Mouse (Mus musculus): ENCODE results near the gene Marcksl1. TPM values are rescaled to one million over a fixed set of nuclear protein-coding genes. Genes with fewer than 3 reads are reported as not detected.
A peak's percentile ranks its signal among the peaks of the same experiment; 100 is the strongest.
"Not testable (repeated sequence)": the region's sequence is repeated elsewhere in the genome, so short reads cannot be mapped to it uniquely, and the experiment has no call there.

Gene Marcksl1
- polyA plus RNA-seq, 1 experiment from 2014 or later = 1,849 TPM

DNA sequence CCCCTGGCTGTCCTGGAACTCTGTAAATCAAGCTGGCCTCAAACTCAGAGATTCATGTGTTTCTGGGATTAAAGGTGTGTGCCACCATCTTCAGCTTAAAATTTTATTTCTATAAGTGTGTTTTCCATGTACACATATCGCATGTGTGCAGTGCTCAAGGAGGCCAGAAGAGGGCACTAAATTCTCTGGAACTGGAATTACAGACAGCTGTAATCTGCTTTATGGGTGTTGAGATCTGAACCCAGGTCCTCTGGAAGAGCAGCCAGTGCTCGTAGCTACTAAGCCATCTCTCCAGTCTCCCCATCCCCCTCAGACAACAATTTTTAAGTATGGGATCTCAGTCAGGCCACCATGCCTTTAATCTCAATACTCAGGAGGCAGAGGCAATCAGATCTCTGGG, 35.9 kb downstream of the Marcksl1 start:
- no peaks in the 10 kb centered on the region for H3K9me3 ChIP-seq
- no peaks in the 10 kb centered on the region for H3K36me3 ChIP-seq
- no peak overlapping the region for H3K4me2 ChIP-seq
- no peak overlapping the region for H3K9ac ChIP-seq
- H3K4me3 ChIP-seq = no peak overlapping the region
- H3K4me1 ChIP-seq (replicated peaks) = no peaks in the 10 kb centered on the region
- no peak overlapping the region for H3K27ac ChIP-seq (replicated peaks)
- no peaks in the 10 kb centered on the region for H3K27me3 ChIP-seq
- ATAC-seq (ENCODE audit: low FRiP score, low read depth) = no peak
- WGBS = 96% methylated on average over 2 of the region's 2 CpGs

- no peak overlapping the region for H3K27ac ChIP-seq (replicated peaks)
- no peaks in the 10 kb centered on the region for H3K9me3 ChIP-seq
- no peaks in the 10 kb centered on the region for H3K27me3 ChIP-seq
- no peaks in the 10 kb centered on the region for H3K36me3 ChIP-seq
- ATAC-seq (ENCODE audit: low FRiP score, low read depth) = no peak
- no peak overlapping the region for H3K9ac ChIP-seq
- H3K4me1 ChIP-seq (replicated peaks) = peaks cover 8% of the 10 kb centered on the region
- no peak overlapping the region for H3K4me3 ChIP-seq
- no peak overlapping the region for H3K4me2 ChIP-seq
- 63% methylated on average over 1 of the region's 1 CpGs for WGBS
Measured at GRCm38 (mm10) chr4:129550295-129550694, 36.9 kb downstream of the Marcksl1 start.

DNA sequence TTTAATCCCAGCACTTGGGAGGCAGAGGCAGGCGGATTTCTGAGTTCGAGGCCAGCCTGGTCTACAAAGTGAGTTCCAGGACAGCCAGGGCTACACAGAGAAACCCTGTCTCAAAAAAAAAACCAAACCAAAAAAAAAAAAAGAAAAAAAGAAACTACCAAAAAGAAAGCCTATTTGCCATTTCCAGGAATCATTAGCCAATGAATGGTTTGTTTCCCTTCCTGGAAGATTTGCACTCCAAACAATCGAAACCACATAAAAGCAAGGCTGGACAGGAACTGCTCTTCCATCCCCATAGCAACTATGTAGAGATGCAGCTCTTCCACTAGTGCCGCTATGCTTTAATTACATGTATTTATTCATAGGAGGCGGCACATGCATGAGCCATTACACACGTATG, 41.1 kb downstream of the Marcksl1 start:
- H3K9me3 ChIP-seq; H3K27me3 ChIP-seq; ATAC-seq (ENCODE audit: low FRiP score, low read depth); H3K27ac ChIP-seq (replicated peaks); H3K36me3 ChIP-seq; H3K9ac ChIP-seq; H3K4me3 ChIP-seq: not testable (repeated sequence)
- Histone ChIP-seq H3K4me1 (replicated peaks) (peaks cover 22% of the 10 kb centered on the region), H3K4me2 (peak overlapping the region; percentile 83)
- 57% methylated on average over 6 of the region's 6 CpGs for WGBS

GRCm38 (mm10) chr4:129555421-129555861, 42.1 kb downstream of the Marcksl1 start:
- H3K27ac ChIP-seq (replicated peaks) = peak overlapping the region; percentile 86
- H3K4me2 ChIP-seq = peak overlapping the region; percentile 83
- no peaks in the 10 kb centered on the region for H3K36me3 ChIP-seq
- peak overlapping the region; percentile 54 for H3K9ac ChIP-seq
- H3K4me1 ChIP-seq (replicated peaks) = peaks cover 22% of the 10 kb centered on the region
- no peaks in the 10 kb centered on the region for H3K9me3 ChIP-seq
- H3K27me3 ChIP-seq = no peaks in the 10 kb centered on the region
- peak overlapping the region; percentile 44 for H3K4me3 ChIP-seq
- ATAC-seq (ENCODE audit: low FRiP score, low read depth) = peak; percentile 39; the same call in 1 of the 2 replicates
- WGBS = 3% methylated on average over 16 of the region's 16 CpGs

- Histone ChIP-seq H3K4me1 (replicated peaks) (peaks cover 22% of the 10 kb centered on the region), H3K4me2 (peak overlapping the region; percentile 83), H3K9ac (peak overlapping the region; percentile 54), H3K36me3 (no peaks in the 10 kb centered on the region), H3K27ac (replicated peaks) (peak overlapping the region; percentile 86), H3K27me3 (no peaks in the 10 kb centered on the region), H3K9me3 (no peaks in the 10 kb centered on the region), H3K4me3 (peak overlapping the region; percentile 44)
- peak; percentile 76 for ATAC-seq (ENCODE audit: low FRiP score, low read depth)
- under 1% methylated on average over 24 of the region's 24 CpGs for WGBS
Measured at GRCm38 (mm10) chr4:129555862-129556531, 42.6 kb downstream of the Marcksl1 start.

- Histone ChIP-seq H3K27ac (replicated peaks) (peak overlapping the region; percentile 86), H3K9me3 (no peaks in the 10 kb centered on the region), H3K9ac (peak overlapping the region; percentile 54), H3K36me3 (no peaks in the 10 kb centered on the region), H3K4me2 (peak overlapping the region; percentile 83), H3K4me1 (replicated peaks) (peaks cover 22% of the 10 kb centered on the region), H3K27me3 (no peaks in the 10 kb centered on the region), H3K4me3 (peak overlapping the region; percentile 44)
- ATAC-seq (ENCODE audit: low FRiP score, low read depth) = peak; percentile 79
- WGBS = 9% methylated on average over 32 of the region's 33 CpGs
Measured at GRCm38 (mm10) chr4:129556532-129557223, 43.3 kb downstream of the Marcksl1 start.

GRCm38 (mm10) chr4:129557256-129557808, 44.0 kb downstream of the Marcksl1 start:
- 81% methylated on average over 9 of the region's 9 CpGs for WGBS
- H3K4me2 ChIP-seq = peak overlapping the region; percentile 83
- no peak overlapping the region for H3K9ac ChIP-seq
- no peaks in the 10 kb centered on the region for H3K36me3 ChIP-seq
- peak; percentile 24; the same call in 1 of the 2 replicates for ATAC-seq (ENCODE audit: low FRiP score, low read depth)
- H3K27me3 ChIP-seq = no peaks in the 10 kb centered on the region
- H3K4me3 ChIP-seq = peak overlapping the region; percentile 44; the same call in 1 of the 2 replicates
- H3K4me1 ChIP-seq (replicated peaks) = peaks cover 22% of the 10 kb centered on the region
- H3K9me3 ChIP-seq = no peaks in the 10 kb centered on the region
- 0 out of 2 replicates have a peak overlapping the region, but pooled peaks have one; percentile 86 for H3K27ac ChIP-seq (replicated peaks)

GRCm38 (mm10) chr4:129558321-129558955, 45.1 kb downstream of the Marcksl1 start:
- no peak overlapping the region for H3K4me3 ChIP-seq
- H3K4me1 ChIP-seq (replicated peaks) = peaks cover 22% of the 10 kb centered on the region
- ATAC-seq (ENCODE audit: low FRiP score, low read depth) = no peak
- no peaks in the 10 kb centered on the region for H3K27me3 ChIP-seq
- no peak overlapping the region for H3K27ac ChIP-seq (replicated peaks)
- no peak overlapping the region for H3K4me2 ChIP-seq
- H3K9ac ChIP-seq = no peak overlapping the region
- 86% methylated on average over 12 of the region's 12 CpGs for WGBS
- no peaks in the 10 kb centered on the region for H3K36me3 ChIP-seq
- no peaks in the 10 kb centered on the region for H3K9me3 ChIP-seq

DNA sequence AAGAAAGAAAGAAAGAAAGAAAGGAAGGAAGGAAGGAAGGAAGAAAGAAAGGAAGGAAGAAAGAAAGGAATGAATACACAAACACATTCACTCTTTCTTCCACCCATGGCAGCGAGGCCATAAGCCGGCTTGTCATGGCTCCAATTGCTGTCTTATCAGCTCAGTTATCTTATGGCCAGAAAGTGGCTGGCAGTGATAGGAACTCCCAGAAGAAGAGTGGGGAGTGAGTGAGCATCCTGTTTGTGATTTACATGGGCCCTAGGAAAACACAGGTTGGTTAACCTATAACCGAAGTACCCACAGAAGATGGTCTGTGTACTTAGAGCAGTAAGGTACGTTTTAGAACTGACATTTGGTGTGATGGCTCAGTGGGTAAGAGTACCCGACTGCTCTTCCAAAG, 47.8 kb downstream of the Marcksl1 start:
- WGBS = 95% methylated on average over 5 of the region's 5 CpGs
- Histone ChIP-seq H3K27ac (replicated peaks) (no peak overlapping the region), H3K9me3 (no peaks in the 10 kb centered on the region), H3K4me2 (no peak overlapping the region), H3K4me3 (no peak overlapping the region), H3K9ac (no peak overlapping the region), H3K36me3 (no peaks in the 10 kb centered on the region), H3K4me1 (replicated peaks) (peaks cover 8% of the 10 kb centered on the region; the same call in 1 of the 2 replicates), H3K27me3 (no peaks in the 10 kb centered on the region)
- ATAC-seq (ENCODE audit: low FRiP score, low read depth) = no peak

DNA sequence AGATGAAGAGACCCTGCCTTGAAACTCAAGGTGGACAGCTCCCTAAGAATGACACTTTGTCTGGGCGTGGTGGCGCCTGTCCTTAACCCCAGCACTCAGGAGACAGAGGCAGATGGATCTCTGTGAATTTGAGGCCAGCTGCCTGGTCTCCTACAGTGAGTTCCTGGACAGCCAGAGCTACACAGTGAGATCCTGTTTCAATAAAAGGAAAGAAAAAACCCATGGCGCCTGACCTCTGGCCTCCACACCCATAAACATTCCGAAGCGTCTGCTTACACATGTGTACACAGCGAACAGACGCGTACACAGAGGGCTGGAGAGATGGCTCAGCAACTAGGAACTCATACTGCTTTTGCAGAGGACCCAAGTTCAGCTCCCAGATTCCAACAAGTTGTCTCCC, 50.3 kb downstream of the Marcksl1 start:
- WGBS = 71% methylated on average over 8 of the region's 8 CpGs
- H3K9ac ChIP-seq = no peak overlapping the region
- H3K4me1 ChIP-seq (replicated peaks) = no peaks in the 10 kb centered on the region
- no peaks in the 10 kb centered on the region for H3K27me3 ChIP-seq
- no peak overlapping the region for H3K4me3 ChIP-seq
- no peak overlapping the region for H3K4me2 ChIP-seq
- no peaks in the 10 kb centered on the region for H3K36me3 ChIP-seq
- ATAC-seq (ENCODE audit: low FRiP score, low read depth) = no peak
- H3K9me3 ChIP-seq = no peaks in the 10 kb centered on the region
- H3K27ac ChIP-seq (replicated peaks) = no peak overlapping the region

DNA sequence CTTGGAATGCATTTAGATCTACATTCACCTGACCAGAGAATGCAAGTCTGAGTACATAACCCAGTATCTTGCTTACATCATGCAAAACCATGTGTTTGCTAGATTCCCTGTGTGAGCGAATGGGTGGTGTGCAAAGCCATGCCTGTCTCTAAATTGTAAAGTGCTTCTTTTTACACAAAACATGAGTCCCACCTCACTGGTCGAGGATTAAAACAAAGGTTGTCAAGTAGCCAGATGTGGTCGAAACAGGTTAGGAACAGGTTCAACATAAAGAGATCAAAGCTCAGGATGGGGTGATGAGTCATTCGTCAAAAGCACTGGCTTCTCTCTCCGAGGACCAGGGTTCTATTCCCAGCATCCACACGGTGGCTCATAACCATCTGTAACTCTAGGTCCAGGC, 51.8 kb downstream of the Marcksl1 start:
- Histone ChIP-seq H3K4me3 (no peak overlapping the region), H3K27me3 (no peaks in the 10 kb centered on the region), H3K4me1 (replicated peaks) (no peaks in the 10 kb centered on the region), H3K36me3 (no peaks in the 10 kb centered on the region), H3K4me2 (no peak overlapping the region), H3K27ac (replicated peaks) (no peak overlapping the region), H3K9ac (no peak overlapping the region), H3K9me3 (no peaks in the 10 kb centered on the region)
- WGBS = 79% methylated on average over 6 of the region's 6 CpGs
- no peak for ATAC-seq (ENCODE audit: low FRiP score, low read depth)

Data from hindbrain, embryonic 15.5 days (tissue).